Mouse (Mus musculus) lung, postnatal 36 days (tissue): ENCODE data around the gene Msi2.
A peak's percentile ranks its signal among the peaks of the same experiment; 100 is the strongest.

ENCODE experiments used
- DNase-seq: peaks from one replicate; pipeline ENCODE4 v3.0.0; 2022; ENCODE audit warnings: mixed read lengths

Gene Msi2

DNA sequence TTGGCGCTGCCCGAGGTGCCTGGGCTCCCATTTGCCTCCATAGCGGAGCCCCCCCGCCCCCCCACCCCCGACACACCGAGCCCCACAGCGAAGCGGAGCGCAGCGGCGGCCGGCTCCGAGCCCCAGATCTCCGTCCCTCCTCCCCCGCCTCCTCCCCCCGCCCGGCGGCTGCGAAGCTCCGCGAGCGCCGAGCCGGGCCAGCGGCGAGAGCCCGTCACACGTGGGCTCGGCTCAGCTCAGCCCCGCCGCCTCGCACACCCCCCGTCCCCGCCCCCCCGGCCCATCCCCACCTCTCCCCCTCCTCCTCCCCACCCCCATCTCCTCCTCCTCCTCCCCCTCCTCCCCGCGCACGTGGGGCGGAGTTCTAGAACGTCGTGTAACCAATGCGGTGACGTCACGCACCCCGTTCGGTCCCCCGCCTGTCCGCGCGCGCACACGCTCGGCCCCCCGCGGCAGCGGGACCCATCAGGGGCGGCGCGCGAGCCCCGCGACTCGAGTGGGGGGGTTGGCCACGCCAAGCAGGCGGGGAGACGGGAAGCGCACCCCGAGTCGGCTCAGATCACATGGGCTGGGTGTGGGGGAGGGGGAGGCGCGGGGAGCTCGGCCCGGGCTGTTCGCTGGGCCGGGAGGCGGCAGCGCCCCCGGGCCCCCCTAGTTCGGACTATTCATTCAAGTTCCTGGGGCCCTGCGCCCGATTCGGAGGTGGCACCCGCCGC is at the start of gene Msi2:
TSS of gene Msi2 (minus strand) at position 464 of the 716 bp plus-strand sequence.
- DNase-seq: peak; percentile 93

DNA sequence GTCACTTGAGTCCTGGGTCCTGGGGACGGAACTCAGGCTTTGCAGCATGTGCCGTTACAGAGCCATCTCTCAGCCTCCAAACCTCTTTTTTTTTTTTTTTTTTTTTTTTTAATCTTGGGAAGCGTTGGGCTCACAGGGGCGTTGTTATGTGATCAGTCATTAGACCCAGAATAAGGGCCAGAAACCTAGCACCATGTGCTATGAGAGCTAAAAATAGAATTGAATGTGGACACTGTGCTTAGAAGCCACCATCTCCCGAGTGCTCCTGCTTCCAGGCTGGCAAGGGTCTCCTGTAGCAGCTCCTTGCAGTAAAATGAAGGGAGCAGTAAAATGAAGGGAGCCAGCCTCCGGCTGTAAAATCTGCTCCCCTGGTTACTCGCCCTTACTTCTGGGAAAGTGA is 47.3 kb upstream of the Msi2 start:
- DNase-seq: no peak

DNA sequence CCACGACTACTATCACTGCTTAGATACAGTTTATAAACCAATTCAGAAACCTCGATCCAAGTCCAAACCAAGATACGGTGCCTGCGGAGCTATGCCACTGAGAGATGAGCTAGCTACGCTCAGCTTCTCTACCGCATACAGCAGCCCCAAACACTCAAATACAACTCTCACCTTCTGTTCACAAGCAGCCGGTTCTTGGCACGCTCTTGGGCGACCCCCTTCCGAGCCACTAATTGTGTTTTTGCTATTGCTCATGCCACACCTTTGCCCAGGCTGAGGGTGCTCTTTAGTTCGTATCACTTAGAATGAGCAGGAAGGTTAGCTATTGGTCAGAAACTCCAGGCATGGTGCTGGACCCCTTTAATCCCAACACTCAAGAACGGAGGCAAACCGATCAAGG is 45.1 kb upstream of the Msi2 start:
- no peak for DNase-seq

DNA sequence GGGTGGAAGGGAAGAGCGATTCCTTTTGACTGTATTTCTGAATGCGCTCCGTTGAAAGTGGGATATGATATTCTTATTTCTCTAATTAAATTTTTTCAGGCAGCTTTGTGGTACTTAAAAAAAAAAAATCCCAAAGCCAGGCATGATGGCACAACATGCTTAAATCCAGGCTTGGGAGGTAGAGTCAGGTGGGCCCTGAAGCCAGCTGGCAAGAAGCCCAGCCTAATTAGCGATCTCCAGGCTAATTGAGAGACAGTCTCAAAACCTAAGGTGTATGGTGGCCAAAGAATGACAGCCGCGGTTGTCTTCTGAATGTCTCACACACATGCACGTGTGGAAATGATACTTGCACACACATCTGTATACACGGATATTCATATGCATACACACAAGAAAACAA is 41.2 kb upstream of the Msi2 start:
- DNase-seq: no peak

DNA sequence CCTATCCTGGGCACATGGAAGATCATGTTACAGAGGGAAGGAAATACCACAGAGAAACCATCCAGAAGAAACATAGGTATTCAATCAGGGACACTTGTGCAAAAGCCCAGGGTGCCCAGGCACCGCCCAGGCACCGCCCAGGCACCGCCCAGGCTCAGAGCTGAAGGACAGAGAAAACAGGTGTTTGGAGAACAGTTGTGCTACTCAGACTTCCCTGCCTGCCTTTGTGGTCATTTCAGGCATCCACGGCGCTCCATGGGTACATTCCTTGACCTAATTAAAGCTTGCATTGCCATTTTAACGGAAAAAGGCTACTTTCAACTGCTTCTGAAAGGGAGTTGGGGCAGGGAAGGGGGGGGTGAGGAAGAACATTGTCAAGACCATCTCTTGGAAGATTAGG is 40.1 kb upstream of the Msi2 start:
- DNase-seq: peak; percentile 6

DNA sequence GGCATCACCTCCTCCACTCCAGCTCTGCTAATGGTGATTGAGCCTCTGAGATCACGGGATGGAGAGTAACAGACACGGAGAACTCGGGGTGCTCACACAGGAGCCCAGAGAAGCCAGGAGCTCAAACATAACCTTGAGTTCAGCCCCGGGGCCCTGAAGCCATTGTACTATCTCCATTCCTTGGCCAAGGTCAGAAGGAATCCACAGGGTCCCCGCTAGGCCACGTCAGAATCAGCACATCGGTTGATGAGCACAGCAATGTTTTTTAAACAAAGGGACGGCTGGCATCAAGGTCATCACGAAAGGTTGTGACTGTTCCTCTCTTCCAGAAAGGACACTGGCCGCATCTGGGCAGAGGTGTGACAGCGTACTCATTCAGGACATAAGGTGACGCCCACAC is 27.0 kb upstream of the Msi2 start:
- no peak for DNase-seq

DNA sequence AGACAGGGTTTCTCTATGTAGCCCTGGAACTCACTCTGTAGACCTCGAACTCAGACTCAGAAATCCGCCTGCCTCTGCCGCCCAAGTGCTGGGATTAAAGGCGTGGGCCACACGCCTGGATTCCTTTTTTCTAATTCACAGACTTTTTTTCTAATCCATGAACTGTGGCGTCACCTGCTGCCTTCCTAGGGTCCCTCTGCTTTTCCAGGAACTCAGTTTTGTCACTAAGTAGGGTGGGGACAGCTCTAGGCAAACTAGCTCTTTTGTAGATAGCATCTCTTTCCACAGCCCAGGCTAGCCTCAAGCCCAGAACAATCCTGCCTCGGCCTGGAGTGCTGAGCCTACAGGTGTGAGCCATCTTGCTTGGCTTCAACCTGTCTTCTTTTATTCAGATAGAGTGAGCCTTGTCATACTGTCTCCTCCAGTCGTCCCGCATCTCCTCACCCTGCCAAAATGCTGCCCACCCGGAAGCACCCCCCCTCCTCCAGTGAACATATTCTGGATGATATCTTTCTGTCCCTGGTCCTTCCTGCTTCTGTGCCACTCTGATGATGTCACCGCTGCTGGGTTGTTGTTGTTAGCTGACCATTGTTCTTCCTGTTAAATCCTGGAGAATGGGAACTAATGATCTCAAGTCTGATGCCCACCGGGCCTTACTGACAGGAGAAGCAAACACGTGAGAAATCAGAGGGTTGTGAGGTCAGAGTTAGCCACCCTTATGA is 21.4 kb upstream of the Msi2 start:
- DNase-seq: peak; percentile 72

DNA sequence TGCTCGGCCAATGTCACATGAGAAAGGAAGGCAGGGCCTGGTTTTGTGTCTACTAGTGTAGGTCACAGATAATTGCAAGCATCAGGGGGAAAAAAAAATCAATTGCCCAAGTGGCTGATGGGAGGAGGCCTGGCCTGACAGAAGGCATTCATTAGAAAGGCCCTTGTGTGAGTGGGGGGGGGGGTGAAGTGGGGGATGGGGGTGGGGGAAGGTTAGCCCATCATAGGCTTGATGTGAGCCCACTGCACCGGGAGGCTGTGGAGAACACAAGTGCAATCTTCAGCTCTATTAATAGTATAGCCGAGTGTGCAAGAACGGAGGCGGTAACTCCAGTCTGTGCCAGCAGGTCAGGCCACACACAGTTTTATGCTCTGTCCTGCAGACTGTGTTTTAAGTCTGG is 11.1 kb upstream of the Msi2 start:
- DNase-seq: no peak

DNA sequence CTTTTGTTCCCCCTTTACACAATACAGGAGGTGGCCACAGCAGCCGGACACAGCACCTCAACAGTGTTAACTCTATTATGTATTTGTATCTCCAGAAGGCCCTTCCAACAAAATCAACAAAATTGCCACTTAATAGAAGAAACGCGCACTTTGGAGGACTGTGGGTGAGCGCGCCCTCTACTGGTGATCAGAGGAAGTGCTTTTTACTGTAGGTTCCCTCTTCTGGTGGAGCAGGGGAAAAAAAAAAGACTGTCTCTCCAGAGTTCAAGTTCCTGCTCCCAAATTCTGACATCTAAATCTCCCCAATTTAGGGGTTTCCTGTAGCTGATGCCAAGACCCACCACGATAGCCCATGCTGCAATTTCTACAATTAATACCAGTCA is 10.2 kb upstream of the Msi2 start:
- DNase-seq: peak; percentile 86

DNA sequence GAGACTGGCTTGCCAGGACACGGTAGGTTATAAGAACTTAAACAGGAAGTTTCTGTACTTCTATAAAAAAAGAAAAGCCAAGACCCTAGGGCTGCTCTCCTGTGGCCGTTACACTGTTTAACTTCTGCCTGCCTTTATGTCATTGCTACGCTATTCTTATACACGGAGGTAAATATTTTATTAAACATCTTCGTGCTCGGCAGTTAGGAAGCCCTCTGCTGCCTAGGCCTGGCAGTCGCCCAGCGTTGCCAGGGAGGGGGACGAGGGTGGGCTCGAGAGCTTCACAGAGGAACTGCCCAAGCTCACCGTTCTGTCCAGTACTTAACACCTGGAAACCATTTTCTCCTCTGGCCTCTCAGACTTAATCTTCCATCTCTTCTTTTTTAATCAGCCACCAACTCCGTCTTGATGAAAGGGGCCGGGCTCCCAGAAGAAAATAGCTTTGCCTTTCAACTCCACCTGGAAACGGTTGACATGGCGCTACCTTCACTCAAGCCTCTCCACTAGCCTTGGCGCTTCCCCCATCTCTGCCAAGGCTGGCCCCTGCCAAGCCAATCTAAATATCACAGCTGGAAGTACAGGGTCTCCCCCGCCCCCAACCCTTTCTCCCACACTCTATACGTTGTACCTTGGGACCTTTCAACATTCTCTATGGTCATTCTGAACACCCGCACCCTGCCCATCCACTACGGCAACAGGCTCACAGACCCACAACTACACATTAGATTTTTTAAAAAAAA is 9.6 kb upstream of the Msi2 start:
- peak; percentile 23 for DNase-seq

DNA sequence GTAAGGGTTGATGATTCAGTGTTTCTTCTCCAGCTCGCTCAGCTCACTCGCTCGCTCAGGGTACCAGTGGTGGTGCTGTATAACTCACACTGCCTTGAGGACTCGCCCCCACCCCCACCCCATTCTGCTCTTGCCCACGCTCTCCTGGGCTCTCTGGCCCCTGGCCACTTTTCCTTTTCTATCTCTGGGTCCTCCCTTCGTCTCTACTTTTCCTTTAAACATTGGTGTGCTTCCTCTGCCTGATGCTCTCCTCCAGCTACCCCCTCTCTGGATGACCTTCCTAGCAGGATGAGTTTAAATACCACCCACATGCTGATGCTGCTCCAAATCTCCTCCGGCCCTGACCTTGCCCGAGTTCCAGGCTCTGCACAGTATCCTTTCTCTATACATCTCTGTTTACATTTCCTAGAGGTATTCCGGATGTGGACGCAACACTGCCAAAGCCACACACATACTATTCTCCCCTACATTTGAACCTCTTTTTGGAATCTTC is 2.9 kb upstream of the Msi2 start:
- no peak for DNase-seq

DNA sequence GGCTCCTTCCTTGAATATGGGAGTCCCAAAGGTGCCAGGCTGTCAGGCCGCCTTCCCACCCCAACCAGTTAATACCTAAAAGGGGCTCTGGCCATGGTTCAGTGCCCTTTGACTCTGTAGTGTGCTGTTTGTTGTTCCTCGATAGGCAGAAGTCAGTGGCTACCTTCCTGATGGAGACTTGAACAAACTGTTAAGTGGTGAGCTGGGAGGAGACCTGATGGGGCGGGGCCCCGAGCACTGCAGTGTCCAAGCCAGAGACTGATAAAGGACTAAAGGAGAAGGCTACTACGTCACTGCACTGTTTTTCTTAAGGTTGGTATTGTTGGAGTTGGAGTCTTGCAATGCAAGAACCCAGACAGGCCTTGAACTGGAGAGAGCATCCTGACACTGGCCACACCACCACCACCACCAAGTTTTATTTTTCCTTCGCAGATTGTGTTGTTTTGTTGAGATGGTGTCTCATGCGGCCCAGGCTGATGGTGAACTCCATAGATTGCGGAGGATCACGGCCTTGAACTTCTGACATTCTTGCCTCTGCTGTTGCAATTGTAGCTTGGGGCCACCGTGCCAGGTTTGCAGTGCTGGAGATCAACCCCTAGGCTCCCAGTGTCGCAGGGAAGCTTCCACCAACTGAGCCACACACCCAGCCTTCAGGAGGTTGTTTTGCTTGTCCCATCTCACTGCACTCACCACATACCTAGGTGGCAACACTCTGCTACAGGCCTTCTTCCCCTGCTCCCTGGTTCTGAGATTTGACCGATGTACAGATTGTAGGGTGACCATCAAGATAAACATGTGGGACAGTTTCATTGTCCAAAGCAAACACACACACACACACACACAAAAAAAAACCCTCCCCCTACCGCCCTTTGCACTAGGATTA is 2.2 kb upstream of the Msi2 start:
- no peak for DNase-seq

DNA sequence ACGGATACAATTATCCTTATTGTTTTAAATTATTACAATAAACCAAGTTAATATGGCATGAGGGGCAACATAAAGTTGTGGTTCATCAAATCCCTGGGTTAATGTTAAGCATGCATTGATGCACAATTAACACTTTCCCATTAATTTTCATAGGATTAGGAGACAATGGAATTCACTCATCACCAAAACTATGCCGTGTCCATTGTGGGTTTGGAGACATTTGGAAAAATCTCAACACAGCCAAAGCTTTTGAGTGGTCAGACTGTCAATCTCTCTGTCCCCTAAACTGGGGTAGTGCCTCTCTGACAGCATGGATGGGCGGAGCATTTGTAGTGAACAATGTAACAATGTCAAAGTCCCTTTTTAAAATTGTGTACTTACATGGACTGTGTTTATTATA is 1.3 kb upstream of the Msi2 start:
- DNase-seq: no peak

DNA sequence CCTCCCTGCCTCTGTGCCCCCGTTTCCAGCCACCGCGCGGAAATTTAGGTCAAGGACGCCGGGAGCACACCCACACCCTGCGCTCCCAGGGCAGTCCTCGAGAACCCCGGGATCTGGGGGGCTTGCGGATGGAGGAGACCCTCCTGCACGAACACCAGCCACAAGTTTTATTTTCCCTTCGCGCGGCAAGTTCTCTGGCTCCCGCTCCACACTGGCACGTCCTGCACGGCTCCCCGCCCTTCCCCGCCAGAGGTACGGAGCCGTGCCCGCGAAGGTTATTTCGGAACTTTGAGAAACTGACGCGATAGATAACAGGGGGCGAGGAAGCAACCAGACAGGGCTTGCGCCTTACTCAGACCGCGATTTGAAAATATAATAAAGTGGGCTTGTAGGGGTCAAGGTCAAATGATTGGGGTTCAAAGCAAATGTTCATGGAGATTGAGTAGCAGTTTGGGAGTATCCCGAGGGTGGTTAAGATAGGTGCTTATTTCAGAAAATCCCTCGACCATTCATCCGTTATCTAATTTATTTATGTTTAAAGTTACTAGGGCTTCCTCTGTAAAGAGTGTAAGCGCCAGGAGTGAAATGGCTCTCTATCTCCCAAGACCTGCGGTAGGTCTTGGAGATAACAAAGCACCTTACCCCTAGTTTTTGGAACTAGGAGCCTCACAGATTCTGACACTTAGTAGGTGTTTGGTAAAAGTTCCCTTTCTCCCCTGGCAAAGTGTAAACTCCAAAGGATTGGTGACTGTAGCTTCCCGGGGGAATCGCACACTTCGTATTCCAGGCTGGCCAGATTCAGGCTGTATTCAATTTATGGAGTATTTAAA is 668 bp upstream of the Msi2 start:
- peak; percentile 52 for DNase-seq

DNA sequence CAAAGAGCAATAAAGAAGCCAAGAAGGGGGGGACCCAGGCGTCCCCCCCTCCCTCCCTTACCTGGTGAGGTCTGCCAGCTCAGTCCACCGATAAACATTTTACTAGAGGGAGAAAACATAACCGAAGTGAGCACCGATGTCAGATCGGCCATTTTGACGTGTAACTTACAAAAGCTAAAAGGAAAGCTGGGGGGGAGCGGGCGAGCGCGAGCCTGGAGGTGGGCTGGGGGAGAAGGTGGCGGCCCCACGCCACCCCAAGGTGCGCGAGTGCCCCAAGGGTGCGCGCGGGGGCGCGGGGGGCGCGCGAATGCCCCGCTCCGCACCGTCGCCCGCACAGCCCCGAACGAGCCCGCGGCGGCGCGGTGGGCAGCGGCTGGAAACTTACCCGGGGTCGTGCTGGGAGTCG is 666 bp downstream of the Msi2 start:
- peak; percentile 32 for DNase-seq

DNA sequence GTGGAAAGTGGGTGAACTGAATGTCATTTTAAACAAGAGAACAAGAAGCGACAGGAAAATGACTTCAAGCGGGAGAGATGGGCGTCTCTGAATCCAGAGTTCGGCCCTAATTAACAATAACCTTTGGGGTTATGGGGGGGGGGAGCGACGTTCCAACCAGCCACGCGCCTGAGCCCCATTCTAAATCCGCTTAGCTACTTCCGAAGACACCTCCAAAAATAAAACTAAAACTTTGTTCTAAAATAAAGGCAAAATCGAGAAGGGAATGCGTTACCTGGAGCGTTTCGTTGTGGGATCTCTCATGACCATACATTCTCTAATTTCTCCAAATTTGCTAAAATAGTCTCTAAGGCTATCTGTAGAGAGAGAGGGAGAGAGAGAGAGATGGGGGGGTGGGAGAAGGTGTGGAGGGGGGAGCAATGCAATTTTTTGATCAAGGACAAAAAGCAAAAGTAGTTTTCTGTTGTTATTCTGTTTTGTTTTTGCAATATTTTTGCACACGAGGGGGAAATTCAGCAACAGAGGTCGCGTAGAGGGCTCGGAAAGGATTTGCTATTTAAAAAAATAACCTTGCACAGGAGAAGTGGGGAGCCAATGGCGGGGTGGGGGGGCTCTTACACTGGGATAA is 1.2 kb downstream of the Msi2 start:
- no peak for DNase-seq

DNA sequence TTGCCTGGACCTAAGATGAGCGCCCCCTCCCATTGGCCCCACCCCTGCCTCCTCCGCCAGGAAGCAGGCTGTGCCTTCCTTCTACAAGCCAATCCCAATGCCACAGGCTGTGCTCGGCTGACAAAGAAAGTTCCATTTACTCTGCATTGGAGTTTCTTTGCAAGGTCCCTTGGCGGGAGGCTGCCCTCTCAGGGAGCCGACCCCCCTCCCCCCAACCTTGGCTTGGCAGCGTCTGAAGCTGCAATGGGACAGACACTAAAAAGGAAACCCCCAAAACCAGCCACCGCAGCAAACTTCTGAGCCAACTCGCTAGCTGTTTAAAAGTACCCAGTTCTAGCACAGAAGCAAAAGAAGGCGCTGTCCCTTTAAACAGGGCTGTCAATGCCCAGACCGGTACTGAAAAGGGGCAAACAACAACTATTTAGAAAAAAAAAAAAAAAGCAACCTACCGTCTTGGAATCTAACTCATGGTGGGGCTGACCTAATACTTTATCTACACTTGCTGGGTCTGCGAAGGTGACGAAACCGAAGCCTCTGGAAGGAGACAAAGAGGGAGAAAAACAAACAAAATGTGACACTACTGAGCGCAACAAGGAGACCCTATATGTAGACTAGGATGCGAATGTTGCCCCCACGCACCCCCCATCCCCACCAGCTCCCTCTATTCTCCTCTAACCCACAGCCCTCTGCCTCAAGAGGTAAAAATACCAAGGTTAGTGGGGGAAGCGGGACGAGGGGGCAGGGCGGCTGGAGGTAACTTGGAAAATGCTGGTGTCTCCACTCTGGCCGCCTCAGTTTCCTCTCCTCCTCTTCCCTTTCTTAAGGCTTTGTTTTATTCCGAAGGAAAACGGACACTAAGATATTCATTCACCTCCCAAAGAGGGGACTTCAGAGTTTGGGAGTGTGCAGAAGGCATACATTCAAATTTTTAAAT is 2.0 kb downstream of the Msi2 start:
- peak; percentile 32 for DNase-seq

DNA sequence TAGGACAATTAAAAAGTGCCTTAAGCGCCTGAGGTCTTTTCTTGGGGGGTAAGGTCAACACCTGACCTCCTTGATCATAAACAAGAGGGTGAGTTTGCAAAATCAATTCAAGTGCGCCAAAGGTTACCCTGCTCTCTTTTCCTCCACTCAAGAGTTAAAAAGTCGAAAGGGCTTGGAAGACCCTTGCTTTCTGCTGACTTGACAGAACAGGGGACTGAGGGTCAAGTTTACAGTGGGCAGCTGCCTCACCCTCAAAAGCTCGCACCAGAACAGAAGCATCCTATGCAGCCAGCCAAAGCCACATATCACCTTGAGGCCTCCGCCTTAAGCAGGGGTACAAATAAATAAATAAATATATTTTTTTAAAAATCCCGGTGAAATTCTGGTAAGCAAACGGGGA is 3.0 kb downstream of the Msi2 start:
- no peak for DNase-seq

DNA sequence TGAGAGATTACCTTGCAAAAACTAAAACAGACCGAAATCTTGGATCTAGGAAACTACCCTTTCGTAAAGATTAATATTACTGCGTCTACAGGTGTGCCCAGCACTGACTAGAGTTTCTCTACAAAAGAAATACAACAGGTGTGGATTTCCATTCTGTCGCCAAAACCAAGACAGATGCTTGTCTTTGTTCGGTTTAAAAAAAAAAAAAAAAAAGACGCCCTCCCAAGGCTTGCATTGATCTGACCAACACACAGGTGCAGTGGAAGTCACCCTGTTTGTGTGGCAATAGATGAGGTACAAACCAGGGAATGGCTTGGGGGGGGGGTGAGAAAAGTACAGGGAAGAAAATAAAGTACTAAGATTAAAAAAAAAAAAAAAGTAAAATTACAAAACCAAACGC is 4.2 kb downstream of the Msi2 start:
- DNase-seq: no peak

DNA sequence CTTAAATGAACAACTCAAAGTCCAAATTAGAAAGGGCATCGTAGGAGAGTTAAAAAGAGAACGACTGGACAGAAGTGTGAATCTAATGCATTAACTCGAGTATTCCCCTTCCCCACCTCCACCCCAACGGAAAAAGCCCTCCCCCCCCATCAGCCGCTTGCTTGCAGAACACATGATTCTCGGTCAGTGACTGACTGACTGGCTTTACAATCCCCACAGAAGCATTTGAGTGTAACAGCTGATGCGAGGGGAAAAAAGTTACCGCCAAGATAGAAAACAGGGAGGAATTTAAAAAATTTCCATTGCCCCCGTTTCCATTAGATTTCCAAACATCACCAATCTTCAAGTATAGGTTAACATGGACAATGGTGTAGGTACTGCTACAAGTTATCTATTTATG is 4.8 kb downstream of the Msi2 start:
- no peak for DNase-seq
